Mouse (Mus musculus) adrenal gland, adult (tissue): ENCODE results near the gene Cntd1.
A peak's percentile ranks its signal among the peaks of the same experiment; 100 is the strongest.

Experiments used
- DNase-seq, 2 experiments: peaks; one replicate each; pipeline ENCODE4 v3.0.0; 2022 to 2023; ENCODE audit warnings: low spot score in 1 of 2; ENCODE audit not compliant: inconsistent age in 2 of 2

Gene Cntd1

GRCm38 (mm10) chr11:101278223-101279192, at the start of gene Cntd1, which contains the start of gene Coa3:
Gene Cntd1 (plus strand): TSS chr11:101279012.
Gene Coa3 (minus strand): TSS chr11:101279114.
- peak; percentile 84 to 95 for DNase-seq

GRCm38 (mm10) chr11:101229361-101229900, 49.4 kb upstream of the Cntd1 start:
- DNase-seq = peak; percentile 62 to 81

- no peak for DNase-seq
Measured at GRCm38 (mm10) chr11:101230061-101230511, 48.7 kb upstream of the Cntd1 start.

- DNase-seq = no peak
Measured at GRCm38 (mm10) chr11:101230526-101230925, 48.3 kb upstream of the Cntd1 start.

- peak; percentile 54 to 75 for DNase-seq
Measured at GRCm38 (mm10) chr11:101230991-101231871, 47.6 kb upstream of the Cntd1 start.

- DNase-seq = peak in 1 of 2 experiments; percentile 68
Measured at GRCm38 (mm10) chr11:101232010-101232839, 46.6 kb upstream of the Cntd1 start.

GRCm38 (mm10) chr11:101233240-101233639, 45.6 kb upstream of the Cntd1 start:
- no peak for DNase-seq

GRCm38 (mm10) chr11:101234124-101234523, 44.7 kb upstream of the Cntd1 start:
- DNase-seq = no peak

GRCm38 (mm10) chr11:101235429-101235828, 43.4 kb upstream of the Cntd1 start:
- no peak for DNase-seq

GRCm38 (mm10) chr11:101236782-101237181, 42.0 kb upstream of the Cntd1 start:
- no peak for DNase-seq

GRCm38 (mm10) chr11:101238071-101238647, 40.7 kb upstream of the Cntd1 start:
- no peak for DNase-seq

- DNase-seq = no peak
Measured at GRCm38 (mm10) chr11:101245071-101245470, 33.7 kb upstream of the Cntd1 start.

- peak; percentile 62 to 76 for DNase-seq
Measured at GRCm38 (mm10) chr11:101245855-101246701, 32.7 kb upstream of the Cntd1 start, which contains the start of gene Ramp2. Gene Ramp2 (plus strand): TSS chr11:101246028.

GRCm38 (mm10) chr11:101246702-101247012, 32.2 kb upstream of the Cntd1 start:
- no peak for DNase-seq

GRCm38 (mm10) chr11:101247521-101248030, 31.2 kb upstream of the Cntd1 start:
- DNase-seq = no peak

- DNase-seq = peak; percentile 63 to 85
Measured at GRCm38 (mm10) chr11:101248258-101248994, 30.4 kb upstream of the Cntd1 start.

GRCm38 (mm10) chr11:101251031-101251430, 27.8 kb upstream of the Cntd1 start:
- no peak for DNase-seq

GRCm38 (mm10) chr11:101252941-101253340, 25.9 kb upstream of the Cntd1 start:
- DNase-seq = peak in 1 of 2 experiments; percentile 64
